Mouse (Mus musculus) layer of hippocampus, adult 18-20 months (tissue): ENCODE results near the gene Ppp2r5b. TPM values are rescaled to one million over a fixed set of nuclear protein-coding genes. Genes with fewer than 3 reads are reported as not detected.

Source experiments
- DNase-seq, 2 experiments: peaks; one replicate each; pipeline ENCODE4 v3.0.0; 2022; ENCODE audit warnings: low spot score in 2 of 2
- microRNA-seq, 2 experiments: library from miRNA; unstranded; fragments of <30 nt; microRNA quantifications; one replicate each; pipeline ENCODE4 v1.2.0; 2021
- total RNA-seq, 2 experiments: library from RNA; stranded (reverse); gene quantifications; 2 replicates each; pipeline ENCODE4 v1.2.3; 2021

The Ppp2r5b gene
- total RNA-seq, 2 experiments from 2014 or later = 133 TPM

GRCm38 (mm10) chr19:6236842-6237241 lies 1.2 kb upstream of the Ppp2r5b start:
- no peak for DNase-seq

GRCm38 (mm10) chr19:6236053-6236441 lies 375 bp upstream of the Ppp2r5b start:
- DNase-seq = peak; percentile 86 to 94

GRCm38 (mm10) chr19:6234337-6235083 lies 1.2 kb downstream of the Ppp2r5b start:
- DNase-seq = no peak

- DNase-seq = no peak
Observed at GRCm38 (mm10) chr19:6233647-6234046, 2.0 kb downstream of the Ppp2r5b start.

GRCm38 (mm10) chr19:6231036-6231435 lies 4.6 kb downstream of the Ppp2r5b start:
- DNase-seq = no peak

- DNase-seq = no peak
Observed at GRCm38 (mm10) chr19:6230411-6230810, 5.3 kb downstream of the Ppp2r5b start.

GRCm38 (mm10) chr19:6227864-6228263 lies 7.8 kb downstream of the Ppp2r5b start:
- no peak for DNase-seq

- no peak for DNase-seq
Observed at GRCm38 (mm10) chr19:6226763-6227162, 8.9 kb downstream of the Ppp2r5b start.

GRCm38 (mm10) chr19:6226135-6226534 lies 9.5 kb downstream of the Ppp2r5b start, which contains the start of gene Gpha2:
TSS of gene Gpha2 (plus strand) at chr19:6226380.
- DNase-seq = no peak

- DNase-seq = no peak
Observed at GRCm38 (mm10) chr19:6218606-6219005, 17.1 kb downstream of the Ppp2r5b start.

- no peak for DNase-seq
Observed at GRCm38 (mm10) chr19:6216046-6216705, 19.5 kb downstream of the Ppp2r5b start.

GRCm38 (mm10) chr19:6206716-6207115 lies 29.0 kb downstream of the Ppp2r5b start:
- no peak for DNase-seq

- no peak for DNase-seq
Observed at GRCm38 (mm10) chr19:6204265-6204664, 31.4 kb downstream of the Ppp2r5b start.

- no peak for DNase-seq
Observed at GRCm38 (mm10) chr19:6184131-6184530, 51.5 kb downstream of the Ppp2r5b start, which contains the start of gene Majin. TSS of gene Majin (plus strand) at chr19:6184388.

- DNase-seq = no peak
Observed at GRCm38 (mm10) chr19:6182534-6182933, 53.1 kb downstream of the Ppp2r5b start.

GRCm38 (mm10) chr19:6181629-6182028 lies 54.0 kb downstream of the Ppp2r5b start:
- DNase-seq = no peak

- DNase-seq = no peak
Observed at GRCm38 (mm10) chr19:6178775-6179174, 56.9 kb downstream of the Ppp2r5b start.

Small RNAs within 50 kb of the gene (microRNA-seq; reads per million reads assigned to microRNA genes)
- gene Mir192 (16.8 to 22.2 reads per million in 2 experiments), gene Mir194-2 (27.4 to 46.6 reads per million in 2 experiments)

Other genes with a start within 250 kb of the Ppp2r5b start
- not detected for gene Slc22a20, start 249.7 kb downstream of the Ppp2r5b start, total RNA-seq
- 10 to 100 TPM; 23.2 to 24.8 TPM for gene Capn1, start 220.0 kb downstream of the Ppp2r5b start, total RNA-seq
- 10 to 100 TPM; 43.4 to 44.5 TPM for gene Syvn1, start 189.3 kb downstream of the Ppp2r5b start, total RNA-seq
- 10 to 100 TPM; 48.0 to 52.0 TPM for gene Mrpl49, start 178.1 kb downstream of the Ppp2r5b start, total RNA-seq
- gene Fau, start 178.0 kb downstream of the Ppp2r5b start, total RNA-seq = 100 to 1,000 TPM; 769 to 789 TPM
- 10 to 100 TPM; 34.6 to 36.2 TPM for gene Znhit2, start 174.7 kb downstream of the Ppp2r5b start, total RNA-seq
- 10 to 100 TPM; 22.4 to 24.4 TPM for gene Tm7sf2, start 167.5 kb downstream of the Ppp2r5b start, total RNA-seq
- gene Vps51, start 158.6 kb downstream of the Ppp2r5b start, total RNA-seq = 10 to 100 TPM; 93.7 to 94.4 TPM
- not detected for gene Tmem262, start 155.8 kb downstream of the Ppp2r5b start, total RNA-seq
- 1 to 10 TPM in 1 of 2 experiments, under 1 TPM in 1; 0.91 to 1.3 TPM for gene Gm28374, start 153.6 kb downstream of the Ppp2r5b start, total RNA-seq
- gene Zfpl1, start 150.9 kb downstream of the Ppp2r5b start, total RNA-seq = 10 to 100 TPM; 36.6 to 42.0 TPM
- gene Cdca5, start 150.9 kb downstream of the Ppp2r5b start, total RNA-seq = not detected
- gene AC131692.1, start 141.5 kb downstream of the Ppp2r5b start, total RNA-seq = not detected
- gene Naaladl1, start 130.1 kb downstream of the Ppp2r5b start, total RNA-seq = under 1 TPM in 1 of 2 experiments, not detected in 1; 0.12 TPM
- gene Sac3d1, start 117.2 kb downstream of the Ppp2r5b start, total RNA-seq = 10 to 100 TPM; 15.5 to 15.6 TPM
- 10 to 100 TPM; 37.6 to 45.1 TPM for gene Snx15, start 107.6 kb downstream of the Ppp2r5b start, total RNA-seq
- under 1 TPM; 0.59 to 0.89 TPM for gene Batf2, start 94.9 kb downstream of the Ppp2r5b start, total RNA-seq
- gene Arl2, start 94.3 kb downstream of the Ppp2r5b start, total RNA-seq = 10 to 100 TPM; 83.2 to 84.8 TPM
- not detected for gene Majin, start 51.5 kb downstream of the Ppp2r5b start, total RNA-seq
- not detected for gene Gpha2, start 9.5 kb downstream of the Ppp2r5b start, total RNA-seq
- 10 to 100 TPM; 34.0 to 34.2 TPM for gene Atg2a, start 5.8 kb upstream of the Ppp2r5b start, total RNA-seq
- 10 to 100 TPM; 86.6 to 88.0 TPM for gene Ehd1, start 40.9 kb upstream of the Ppp2r5b start, total RNA-seq
- gene Cdc42bpg, start 70.6 kb upstream of the Ppp2r5b start, total RNA-seq = 1 to 10 TPM; 4.8 to 5.6 TPM
- 10 to 100 TPM; 63.0 to 71.3 TPM for gene Men1, start 99.1 kb upstream of the Ppp2r5b start, total RNA-seq
- 10 to 100 TPM; 82.2 to 89.6 TPM for gene Map4k2, start 105.3 kb upstream of the Ppp2r5b start, total RNA-seq
- 100 to 1,000 TPM; 196 to 207 TPM for gene Sf1, start 127.8 kb upstream of the Ppp2r5b start, total RNA-seq
- gene Pygm, start 148.5 kb upstream of the Ppp2r5b start, total RNA-seq = 10 to 100 TPM; 26.4 to 27.2 TPM
- gene Rasgrp2, start 163.5 kb upstream of the Ppp2r5b start, total RNA-seq = 10 to 100 TPM; 29.4 to 32.4 TPM
- gene Nrxn2, start 182.9 kb upstream of the Ppp2r5b start, total RNA-seq = 100 to 1,000 TPM; 415 to 436 TPM